Mouse (Mus musculus): ENCODE results near the gene Dock10. TPM values are rescaled to one million over a fixed set of nuclear protein-coding genes. Genes with fewer than 3 reads are reported as not detected.
A peak's percentile ranks its signal among the peaks of the same experiment; 100 is the strongest.

Gene Dock10
- total RNA-seq, 2 experiments from 2014 or later, result 11.5 to 12.2 TPM

DNA sequence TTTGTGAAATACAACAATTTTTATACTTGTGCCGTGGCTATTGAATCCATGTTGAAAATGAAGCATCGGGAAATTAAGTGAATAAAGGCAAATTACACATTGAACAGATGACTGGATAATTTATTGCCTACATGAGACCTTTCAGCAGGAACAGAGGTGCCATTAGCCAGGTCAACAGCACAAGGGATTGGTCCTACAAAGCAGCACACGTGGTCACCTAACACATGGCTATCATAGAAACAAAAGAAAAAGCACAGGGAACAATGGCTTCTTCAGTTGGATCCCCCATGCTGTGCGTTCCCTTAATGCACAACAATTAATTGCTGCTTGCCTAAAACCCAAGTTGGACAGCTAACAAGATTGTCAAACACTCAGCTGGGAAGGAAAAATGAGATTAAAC, 133.8 kb downstream of the Dock10 start:
- intact Hi-C loops (cut with DNase I), result no loop called here
- no peak for DNase-seq

DNA sequence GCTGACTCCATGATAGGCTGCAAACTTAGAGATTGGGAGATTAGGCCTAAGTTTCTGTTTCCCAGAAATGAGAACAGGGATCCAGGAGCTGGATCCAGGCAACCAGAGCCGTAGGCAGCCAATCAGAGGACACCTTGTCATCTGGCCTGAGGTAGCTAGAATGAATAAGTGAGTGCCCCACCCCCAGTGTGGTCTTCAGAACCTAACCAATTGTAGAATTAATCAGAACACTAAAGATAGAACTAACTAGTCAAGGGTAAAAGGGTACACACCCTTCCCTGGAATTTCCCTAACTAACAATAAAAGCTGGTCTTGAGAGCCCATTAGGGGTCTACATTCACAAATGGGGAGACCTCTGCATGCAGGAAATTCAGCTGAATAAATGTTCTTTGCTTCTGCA, 135.7 kb downstream of the Dock10 start:
- no peak for DNase-seq
- intact Hi-C loops (cut with DNase I), result no loop called here

DNA sequence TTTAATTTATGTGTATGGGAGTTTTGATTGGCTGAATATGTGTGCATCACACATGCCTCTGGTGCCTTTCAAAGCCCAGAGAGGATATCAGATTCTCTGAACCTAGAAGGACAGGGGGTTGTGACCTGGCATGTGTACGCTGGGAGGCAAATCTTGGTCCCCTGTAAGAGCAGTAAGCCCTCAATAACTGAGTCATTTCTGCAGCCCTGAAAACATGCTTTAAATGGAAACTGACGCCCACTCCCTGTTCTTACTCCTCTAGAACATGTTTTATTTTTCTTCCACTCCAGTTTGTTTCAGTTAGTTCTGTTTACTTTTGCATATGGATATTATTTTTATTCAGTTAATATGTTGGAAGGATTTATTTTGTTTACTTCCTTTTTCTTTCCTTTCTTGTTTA, 139.2 kb downstream of the Dock10 start:
- intact Hi-C loops (cut with DNase I), result no loop called here
- DNase-seq, result no peak

DNA sequence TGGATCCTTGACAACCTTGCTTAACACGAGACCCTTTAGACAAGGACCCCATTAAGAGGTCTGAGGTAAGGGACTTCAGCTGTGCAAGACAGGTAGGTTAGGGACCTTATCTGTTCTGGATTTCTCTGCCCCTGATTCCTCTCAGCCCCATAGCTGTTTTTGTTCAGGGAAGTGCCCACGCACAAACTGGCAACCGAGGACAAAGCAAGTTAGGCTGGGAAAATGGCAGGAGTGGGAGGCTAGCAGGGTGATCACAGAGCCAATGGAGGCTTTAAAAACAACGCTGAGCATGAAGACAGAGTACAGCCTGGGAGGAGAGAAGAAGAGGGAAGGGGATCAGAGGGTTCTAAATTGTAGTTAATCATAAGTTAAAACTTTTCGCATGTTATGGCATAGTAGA, 141.7 kb downstream of the Dock10 start:
- intact Hi-C loops (cut with DNase I), result no loop called here
- no peak for DNase-seq

DNA sequence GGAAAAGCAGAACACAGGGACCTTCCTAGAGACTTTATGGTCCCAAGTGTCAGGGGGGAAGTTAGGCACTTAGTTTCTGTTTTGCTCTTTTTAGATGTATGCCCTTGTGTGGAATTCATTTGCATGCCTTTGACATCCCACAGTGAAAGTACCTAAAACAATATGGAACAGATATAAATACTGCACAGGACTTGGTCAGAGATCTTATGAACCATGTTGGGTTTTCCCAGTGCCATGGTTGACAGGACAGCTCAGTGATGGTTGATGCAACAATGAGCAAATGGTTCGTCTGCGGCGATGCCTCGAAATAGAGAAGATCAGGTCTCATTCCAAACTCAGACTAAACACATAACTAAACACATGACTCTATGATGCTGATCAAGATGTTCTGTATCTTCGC, 143.6 kb downstream of the Dock10 start:
- DNase-seq, result no peak
- intact Hi-C loops (cut with DNase I), result no loop called here

DNA sequence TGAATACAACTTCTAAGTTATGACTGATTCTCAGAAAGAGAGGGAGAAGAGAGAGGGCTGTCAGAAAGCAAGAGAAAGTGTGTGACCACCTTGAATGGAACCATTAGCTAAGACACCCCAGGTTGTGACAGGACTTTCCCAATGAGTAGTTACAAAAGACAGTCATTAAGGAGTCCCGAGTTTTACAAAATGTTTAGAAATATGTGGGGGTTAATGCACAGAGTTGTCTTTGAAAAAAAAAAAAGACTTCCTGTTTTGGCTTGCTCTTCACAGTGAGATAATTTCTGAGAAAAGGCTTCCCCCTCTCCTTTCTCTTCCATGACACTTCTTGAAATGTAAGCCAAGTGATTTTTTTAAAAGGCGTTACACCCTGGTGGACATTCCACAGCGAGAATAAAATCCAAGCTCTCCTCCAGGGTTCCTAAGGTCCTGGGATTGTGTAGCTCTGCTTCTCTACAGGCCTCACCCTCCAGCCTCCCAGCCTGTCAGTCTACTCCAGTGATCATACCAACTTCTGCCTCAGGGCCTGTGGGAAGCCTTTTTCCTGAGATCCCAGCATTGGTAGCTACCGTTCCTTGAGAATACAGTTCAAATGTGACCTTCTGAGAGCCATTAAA, 144.8 kb downstream of the Dock10 start:
- no peak for DNase-seq
- intact Hi-C loops (cut with DNase I), result no loop called here

DNA sequence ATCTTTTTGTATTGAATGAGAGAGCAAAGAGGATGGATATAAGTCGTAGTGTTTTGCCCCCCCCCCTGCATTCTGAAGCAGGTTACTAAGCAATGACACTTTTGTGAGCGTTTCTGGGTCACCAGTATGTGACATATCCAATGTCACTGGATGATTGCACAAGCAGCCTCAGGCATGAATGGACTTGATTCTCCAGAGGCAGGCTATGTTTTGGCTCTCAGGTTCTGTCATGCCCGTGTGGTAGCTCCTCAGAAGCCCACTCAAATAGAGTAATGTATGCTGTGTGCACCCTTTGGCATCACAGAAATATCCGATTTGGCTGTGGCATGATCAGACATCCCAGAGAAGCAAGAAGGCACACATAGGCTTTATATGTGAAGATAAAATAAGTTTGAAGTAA, 150.8 kb downstream of the Dock10 start:
- intact Hi-C loops (cut with DNase I), result no loop called here
- DNase-seq, result no peak

DNA sequence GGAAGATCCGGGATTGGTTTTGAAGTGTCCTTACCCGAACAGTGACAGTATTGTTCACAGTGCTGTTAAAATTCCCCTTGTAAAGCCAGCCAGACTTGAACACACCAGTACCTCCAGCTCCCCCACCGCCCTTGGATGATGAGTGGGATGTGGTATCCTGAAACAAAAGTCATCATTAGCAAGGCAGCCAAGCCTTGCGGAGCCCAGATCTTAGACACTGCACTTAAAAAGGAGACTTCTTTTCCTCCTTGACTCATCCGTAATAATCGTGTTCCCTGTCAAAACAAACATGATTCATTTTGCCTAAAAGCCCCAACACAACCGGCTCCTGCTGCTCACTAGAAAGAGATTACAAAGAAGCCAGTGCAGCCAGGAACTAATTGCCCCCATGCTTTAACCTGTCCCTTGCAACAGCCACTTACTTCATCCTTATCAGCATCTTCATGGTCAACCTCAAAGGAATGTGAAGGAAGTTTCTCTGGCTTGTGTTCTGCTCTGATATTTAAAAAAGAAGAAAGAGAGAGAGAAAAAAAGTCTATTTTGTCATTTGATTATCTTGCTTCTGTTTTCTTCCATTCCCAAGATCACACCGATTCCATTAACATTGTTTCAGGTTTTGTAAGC, 152.1 kb downstream of the Dock10 start:
- no peak for DNase-seq
- intact Hi-C loops (cut with DNase I), result no loop called here

DNA sequence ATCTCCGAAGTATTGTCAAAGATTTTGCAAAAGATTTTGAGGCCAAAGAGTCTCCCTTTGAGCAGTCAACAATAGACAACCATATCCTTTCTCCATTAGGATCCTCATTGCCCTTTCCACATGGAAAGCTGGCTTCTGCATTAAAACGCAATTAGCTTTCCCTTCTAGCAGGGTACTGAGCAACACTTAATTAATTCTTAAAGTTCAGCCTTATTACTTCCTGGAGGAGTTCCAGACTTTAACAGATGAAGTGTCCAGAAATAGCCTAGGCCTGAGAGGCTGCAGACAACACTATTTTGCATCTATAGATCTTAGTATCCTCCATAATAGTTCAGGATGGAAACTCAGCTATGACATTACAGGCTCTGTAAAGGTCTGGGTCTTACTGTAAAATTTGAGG, 154.0 kb downstream of the Dock10 start:
- intact Hi-C loops (cut with DNase I), result no loop called here
- DNase-seq, result no peak

DNA sequence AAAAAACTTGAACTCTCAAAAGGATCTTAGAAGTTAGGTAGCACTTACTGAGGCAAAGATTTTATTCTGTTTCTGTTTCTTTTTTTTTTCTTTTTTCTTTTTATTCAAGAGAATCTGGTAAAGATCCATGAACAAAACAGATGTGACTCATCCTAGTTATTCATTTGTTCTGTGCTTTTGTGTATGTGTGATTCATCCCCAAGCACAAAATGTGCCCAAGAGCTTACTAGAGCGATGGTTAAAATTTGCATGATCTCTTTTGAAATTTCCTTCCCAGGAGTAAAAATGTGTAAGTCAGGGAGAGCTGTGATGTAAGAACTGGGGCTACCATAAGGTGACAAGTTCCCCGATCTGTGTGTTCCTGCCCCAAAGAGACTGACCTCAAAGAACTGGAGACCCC, 155.2 kb downstream of the Dock10 start:
- DNase-seq, result no peak
- intact Hi-C loops (cut with DNase I), result no loop called here

DNA sequence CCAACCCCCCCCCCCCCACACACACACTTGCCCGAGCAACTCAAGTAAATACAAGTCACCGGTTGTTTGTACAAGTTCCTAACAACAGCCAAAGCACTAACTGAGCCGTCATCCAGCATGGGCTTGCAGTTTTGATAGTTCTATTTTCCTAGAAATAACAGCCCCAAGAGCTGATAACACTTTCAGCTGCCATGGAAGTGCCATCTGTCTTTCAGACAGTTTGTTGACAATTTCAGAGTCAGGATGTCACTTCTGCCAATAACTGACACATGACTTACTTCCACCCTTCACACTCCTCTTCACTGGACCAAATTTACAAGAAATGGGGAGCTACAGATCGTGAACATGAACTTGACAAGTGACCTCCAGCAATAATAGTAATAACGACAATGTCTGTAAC, 175.0 kb downstream of the Dock10 start:
- DNase-seq, result no peak
- intact Hi-C loops (cut with DNase I), result no loop called here

DNA sequence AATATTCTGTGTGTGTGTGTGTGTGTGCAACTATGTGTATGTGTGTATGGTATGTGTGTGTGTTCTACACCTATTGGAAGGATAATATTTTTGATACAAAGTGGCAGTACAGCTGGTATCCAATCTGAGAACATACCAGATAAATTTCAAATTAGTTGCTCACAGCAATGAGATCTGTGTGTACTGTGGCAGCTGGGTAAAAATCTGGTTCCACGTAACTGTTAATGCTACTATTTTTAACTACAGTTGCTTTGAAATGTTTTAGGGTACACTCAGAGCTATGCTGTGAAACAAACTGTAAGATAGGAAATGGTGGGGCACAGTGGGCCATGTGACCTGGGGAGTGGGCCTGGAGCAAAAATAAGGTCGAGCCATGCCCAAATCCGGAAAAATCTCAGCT, 176.1 kb downstream of the Dock10 start:
- DNase-seq, result no peak
- intact Hi-C loops (cut with DNase I), result no loop called here

DNA sequence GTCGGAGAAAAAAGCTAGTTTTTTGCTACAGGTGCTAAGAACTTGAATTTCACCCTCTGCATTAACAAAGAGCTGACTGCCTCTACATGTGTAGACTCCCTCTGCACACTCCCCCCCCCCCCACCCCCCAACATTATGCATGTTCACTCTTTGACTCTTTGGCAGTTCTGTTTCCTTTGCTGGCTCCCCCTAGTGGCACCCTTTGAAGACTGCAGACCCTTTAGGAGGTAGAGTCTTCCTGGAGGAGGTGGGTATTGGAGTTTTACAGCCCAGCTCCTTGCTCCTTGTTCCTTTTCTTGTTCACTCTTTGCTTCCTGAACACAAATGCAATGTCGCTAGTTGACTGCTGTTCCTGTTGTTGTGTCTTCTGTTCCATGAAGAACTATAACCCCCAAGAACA, 181.4 kb downstream of the Dock10 start:
- DNase-seq, result peak; percentile 4
- intact Hi-C loops (cut with DNase I), result no loop called here

DNA sequence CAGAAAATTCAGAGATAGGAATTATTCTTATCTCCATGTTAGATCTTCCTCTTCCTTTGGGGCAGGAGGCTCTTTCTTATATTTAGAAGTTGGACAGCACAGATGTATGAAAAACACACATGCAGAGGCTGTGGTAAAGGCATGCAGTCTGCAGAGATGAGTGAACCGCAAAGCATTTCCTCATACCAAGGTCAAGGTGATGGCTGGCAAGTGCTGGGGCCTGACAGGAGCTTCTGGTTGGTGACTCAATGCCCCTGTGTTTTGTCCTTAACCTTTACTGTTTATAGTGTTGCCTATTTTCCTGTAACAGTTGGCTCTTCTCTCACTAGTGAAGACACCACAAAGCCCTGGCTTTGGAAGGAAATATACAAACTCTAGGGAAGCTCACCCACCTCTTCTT, 201.9 kb downstream of the Dock10 start:
- intact Hi-C loops (cut with DNase I), result no loop called here
- DNase-seq, result no peak

DNA sequence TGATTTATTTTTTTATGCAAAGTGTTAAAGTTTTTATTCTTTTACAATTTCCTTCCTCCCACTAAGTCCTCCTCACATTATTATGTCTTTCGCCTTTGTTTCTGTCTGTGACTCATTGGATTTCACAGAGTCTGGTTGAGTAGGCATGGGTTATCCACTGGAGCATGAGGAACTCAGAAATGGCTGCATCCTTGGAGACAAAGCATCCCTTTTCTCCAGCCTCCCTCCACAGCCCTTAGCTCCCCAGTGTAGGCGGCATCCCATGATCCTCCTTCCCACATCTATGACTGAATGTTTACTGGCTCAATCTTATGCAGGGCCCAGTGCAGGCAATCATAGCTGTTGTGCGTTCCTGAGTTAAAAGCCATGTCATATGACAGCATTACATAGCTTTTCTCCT, 216.8 kb downstream of the Dock10 start:
- intact Hi-C loops (cut with DNase I), result no loop called here
- no peak for DNase-seq

DNA sequence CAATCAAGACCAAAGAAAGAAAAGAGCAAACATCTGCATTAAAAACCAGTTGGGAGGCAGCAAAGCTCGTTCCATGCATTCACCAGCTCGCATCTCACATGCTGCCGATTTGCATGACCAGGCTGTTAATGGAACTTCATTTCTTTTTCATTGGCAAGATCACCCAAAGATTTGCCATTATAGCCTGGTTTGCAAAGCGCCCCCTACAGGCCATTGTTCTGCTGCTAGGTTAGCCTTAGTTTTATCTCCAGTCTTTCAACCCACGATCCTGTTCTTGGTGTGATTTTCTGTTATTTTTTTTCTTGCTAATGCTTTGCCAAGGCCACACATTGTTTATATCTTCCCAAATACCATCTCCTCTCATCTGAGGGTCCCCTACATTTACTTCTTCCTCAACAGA, 236.1 kb downstream of the Dock10 start:
- DNase-seq, result no peak
- intact Hi-C loops (cut with DNase I), result no loop called here

DNA sequence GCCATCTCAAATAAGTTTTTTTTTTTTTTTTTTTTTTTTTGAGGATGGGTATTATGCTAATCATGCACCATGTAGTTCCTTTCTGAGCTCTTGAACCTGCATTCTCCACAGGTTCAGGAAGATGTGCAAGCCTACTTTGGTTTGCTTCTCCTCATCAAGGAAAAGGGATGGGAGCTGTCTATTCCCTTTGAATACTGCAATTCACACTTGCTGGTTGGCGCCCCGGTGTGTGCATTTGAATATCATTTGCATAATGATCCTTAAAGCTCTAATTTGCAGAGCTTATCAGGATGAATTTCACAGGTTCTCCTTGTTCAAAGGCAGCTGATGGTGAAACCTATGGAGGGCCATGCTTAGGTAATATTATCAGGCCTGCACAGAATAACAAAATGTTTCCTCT, 237.9 kb downstream of the Dock10 start:
- intact Hi-C loops (cut with DNase I), result no loop called here
- no peak for DNase-seq

DNA sequence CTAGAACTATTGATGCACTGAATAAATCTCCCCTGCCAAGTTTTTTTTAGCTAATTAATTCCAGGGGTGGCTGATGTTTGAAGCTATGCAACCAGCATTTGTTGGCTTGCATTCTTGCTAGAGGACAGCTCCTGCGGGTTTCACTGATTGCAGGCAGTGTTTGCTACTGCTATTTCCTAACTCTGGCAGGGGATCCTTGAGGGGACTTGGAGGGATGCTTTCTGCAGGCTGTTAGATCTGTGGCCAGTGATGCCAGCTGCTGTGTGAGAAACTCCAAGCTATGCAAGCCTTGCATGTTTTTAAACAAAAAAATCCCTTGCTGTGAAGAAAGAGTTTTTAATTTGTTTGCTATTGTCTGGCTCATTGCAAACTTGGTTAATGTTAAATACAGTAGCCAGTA, 238.4 kb downstream of the Dock10 start:
- intact Hi-C loops (cut with DNase I), result loop anchor here (5.0 kb wide), 1 partner anchor 782 kb away; no protein-coding TSS in a partner anchor
- no peak for DNase-seq

DNA sequence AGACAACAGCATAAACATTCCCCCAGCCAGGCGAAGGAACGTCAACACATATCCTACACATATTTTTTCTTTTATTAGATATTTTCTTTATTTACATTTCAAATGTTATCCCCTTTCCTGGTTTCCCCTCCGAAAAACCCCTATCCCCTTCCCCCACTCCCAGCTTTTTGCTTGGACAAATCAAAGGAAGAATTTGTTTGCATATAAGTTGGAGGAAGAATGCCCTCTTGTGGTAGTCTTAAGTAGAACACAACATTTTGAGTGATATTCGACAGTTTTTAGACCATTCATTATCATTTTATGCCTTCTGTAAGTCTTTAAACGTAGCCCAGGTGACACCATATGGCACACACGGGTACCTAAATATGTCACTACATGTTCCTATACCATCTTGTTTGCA, 242.5 kb downstream of the Dock10 start:
- DNase-seq, result no peak
- intact Hi-C loops (cut with DNase I), result loop anchor here (2.0 to 5.0 kb wide), 2 partner anchors 335 to 786 kb away; no protein-coding TSS in a partner anchor

DNA sequence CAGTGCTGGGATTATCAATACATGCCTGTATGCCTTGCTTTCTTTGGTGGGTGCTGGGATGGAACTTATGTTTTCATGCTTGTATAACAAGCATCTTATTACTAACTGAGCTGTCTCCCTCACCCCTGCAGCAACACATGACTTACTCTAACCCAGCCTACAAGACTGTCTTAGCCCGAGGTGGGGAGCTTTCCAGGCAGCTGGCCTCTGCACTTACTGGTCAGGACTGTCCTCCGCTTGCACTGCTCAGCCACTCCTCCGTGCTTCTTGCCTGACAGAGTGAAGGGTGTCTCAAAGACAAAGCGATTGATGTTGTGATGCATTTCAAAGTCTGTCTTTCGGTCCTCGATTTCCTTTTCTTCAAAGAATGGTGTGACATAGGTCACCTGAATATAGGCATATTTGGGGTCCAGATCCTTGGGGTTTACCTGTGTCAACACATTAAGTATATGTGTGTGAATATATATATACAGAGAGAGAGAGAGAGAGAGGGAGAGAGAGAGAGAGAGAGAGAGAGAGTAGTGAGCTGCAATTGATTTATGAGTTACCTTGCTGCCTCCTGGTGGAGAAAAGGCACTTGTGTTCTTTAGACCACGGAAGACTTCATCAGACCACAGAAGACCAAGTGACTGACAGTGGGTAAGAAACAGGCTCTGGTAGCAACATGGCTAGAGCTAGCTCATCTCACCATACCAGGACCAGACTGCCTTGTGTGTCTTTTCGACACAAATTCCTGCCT, 245.9 kb downstream of the Dock10 start:
- intact Hi-C loops (cut with DNase I), result loop anchor here (5.0 kb wide), 1 partner anchor 725 kb away; no protein-coding TSS in a partner anchor
- no peak for DNase-seq

DNA sequence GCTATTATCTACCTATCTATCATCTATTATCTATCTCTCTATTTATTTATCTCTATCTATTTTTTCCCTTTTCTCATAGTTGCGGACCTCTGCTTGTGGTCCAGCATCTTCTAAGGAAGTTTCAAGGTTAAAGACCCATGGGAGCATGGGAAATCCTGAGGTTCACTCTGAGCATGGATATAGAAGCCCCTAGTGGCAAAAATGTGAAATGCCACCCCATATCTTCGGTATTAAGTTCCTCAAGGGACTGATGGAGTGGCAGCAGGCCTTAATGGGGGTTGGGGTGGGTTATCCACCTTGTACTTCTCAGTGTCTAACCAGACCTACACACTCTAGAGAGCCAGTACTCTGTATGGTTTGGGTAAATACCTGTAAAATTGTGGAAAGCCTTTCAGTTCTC, 253.6 kb downstream of the Dock10 start:
- intact Hi-C loops (cut with DNase I), result loop anchor here (10.0 kb wide), 1 partner anchor 120 kb away; no protein-coding TSS in a partner anchor
- DNase-seq, result no peak

DNA sequence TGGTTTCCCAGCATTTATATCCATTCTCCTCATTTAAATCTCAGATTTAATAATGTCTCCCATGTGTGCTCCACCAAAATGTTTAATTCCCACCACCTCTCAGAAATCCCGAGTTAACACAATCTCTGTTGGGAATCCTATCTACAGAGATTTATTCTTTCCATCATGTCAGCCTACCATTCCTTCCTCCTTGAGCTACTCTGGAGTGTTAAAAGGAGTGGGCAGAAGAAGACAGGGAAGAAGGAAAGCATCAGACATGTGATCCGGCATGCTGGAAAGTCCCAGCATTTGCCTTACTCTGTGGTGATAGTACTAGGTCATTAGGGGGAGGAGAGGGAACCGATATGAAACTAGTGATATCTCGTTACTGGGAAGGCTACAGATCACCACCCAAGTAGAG, 254.2 kb downstream of the Dock10 start:
- no peak for DNase-seq
- intact Hi-C loops (cut with DNase I), result loop anchor here (10.0 kb wide), 1 partner anchor 119 kb away; no protein-coding TSS in a partner anchor

All from left cerebral cortex, postnatal 4 days (tissue).